Mouse (Mus musculus): ENCODE measurements around the gene Batf.

GRCm38 (mm10) chr12:85668696-85669095 is 17.8 kb upstream of the Batf start:
- TF ChIP-seq CTCF (IDR thresholded peaks at IDR 0.05; ENCODE audit: low read depth, low read length), result no peak
- no peak for TF ChIP-seq TAL1 (conservative IDR thresholded peaks at IDR 0.05; ENCODE audit: low read depth, low read length)
- TF ChIP-seq GATA1 (IDR thresholded peaks at IDR 0.05; ENCODE audit: borderline replicate concordance, low read length), result no peak
- TF ChIP-seq POLR2AphosphoS5 (IDR thresholded peaks at IDR 0.05; ENCODE audit: insufficient replicate concordance, low read depth, low read length), result no peak

Data from G1E (cell line).